Mouse (Mus musculus) neural tube, embryonic 11.5 days (tissue): ENCODE results near the gene Ubr4. TPM values are rescaled to one million over a fixed set of nuclear protein-coding genes. Genes with fewer than 3 reads are reported as not detected.

Experiments used
- ATAC-seq: fragments of 200-750 bp; cut with Nextera tagmentation; 2 replicates; pipeline ENCODE4 v1.8.0; 2017; ENCODE audit warnings: moderate number of reproducible peaks, mild to moderate bottlenecking, moderate TSS enrichment, moderate library complexity; ENCODE audit not compliant: insufficient read depth, low FRiP score, low TSS enrichment
- DNase-seq: peaks from one replicate; pipeline ENCODE4 v3.0.0-alpha.2; 2015; ENCODE audit warnings: low spot score
- H3K27ac ChIP-seq: fragments of 300-500 bp; sonication (generic); 2 replicates; pipeline ENCODE4 v1.5.1; 2014; ENCODE audit warnings: low read depth, mild to moderate bottlenecking, low read length
- H3K27me3 ChIP-seq: fragments of 300-500 bp; sonication (generic); 2 replicates; pipeline ENCODE4 v1.6.1; 2014; ENCODE audit warnings: mild to moderate bottlenecking, low read length, mixed read lengths; ENCODE audit not compliant: control insufficient read depth, insufficient read depth
- H3K36me3 ChIP-seq: fragments of 300-500 bp; sonication (generic); 2 replicates; pipeline ENCODE4 v1.6.1; 2014; ENCODE audit warnings: mild to moderate bottlenecking, low read length, moderate library complexity, mixed read lengths; ENCODE audit not compliant: control insufficient read depth, insufficient read depth
- H3K4me1 ChIP-seq: fragments of 300-500 bp; sonication (generic); 2 replicates; pipeline ENCODE4 v1.6.1; 2014; ENCODE audit warnings: low read length, mixed read lengths; ENCODE audit not compliant: control insufficient read depth, insufficient read depth
- H3K4me2 ChIP-seq: fragments of 300-500 bp; sonication (generic); 2 replicates; pipeline ENCODE4 v1.6.1; 2014; ENCODE audit warnings: low read depth, mild to moderate bottlenecking, moderate library complexity
- H3K4me3 ChIP-seq: fragments of 300-500 bp; sonication (generic); 2 replicates; pipeline ENCODE4 v1.5.1; 2014; ENCODE audit warnings: low read depth, low read length
- H3K9ac ChIP-seq: fragments of 300-500 bp; sonication (generic); 2 replicates; pipeline ENCODE4 v1.6.1; 2014; ENCODE audit warnings: mild to moderate bottlenecking, low read length
- H3K9me3 ChIP-seq: fragments of 300-500 bp; sonication (generic); 2 replicates; pipeline ENCODE4 v1.6.1; 2016; ENCODE audit warnings: low read length; ENCODE audit not compliant: control insufficient read depth
- WGBS: fragments of 180-500 bp; shearing (Covaris S2); extraction: QIAGEN DNeasy Blood & Tissue Kit; methylation state at CpG from one replicate; pipeline ENCODE4 v1.1.7; 2014; 5-methylcytosine and 5-hydroxymethylcytosine counted together
- polyA plus RNA-seq: library from polyadenylated mRNA; unstranded; fragments of >200 nt; fragmentation: Nextera tagmentation; extraction: Ambion mirVana; gene quantifications from 2 replicates; pipeline ENCODE4 v1.2.1, GENCODE M21; 2014

The Ubr4 gene
- polyA plus RNA-seq, 1 experiment from 2014 or later, result 92.1 TPM

DNA sequence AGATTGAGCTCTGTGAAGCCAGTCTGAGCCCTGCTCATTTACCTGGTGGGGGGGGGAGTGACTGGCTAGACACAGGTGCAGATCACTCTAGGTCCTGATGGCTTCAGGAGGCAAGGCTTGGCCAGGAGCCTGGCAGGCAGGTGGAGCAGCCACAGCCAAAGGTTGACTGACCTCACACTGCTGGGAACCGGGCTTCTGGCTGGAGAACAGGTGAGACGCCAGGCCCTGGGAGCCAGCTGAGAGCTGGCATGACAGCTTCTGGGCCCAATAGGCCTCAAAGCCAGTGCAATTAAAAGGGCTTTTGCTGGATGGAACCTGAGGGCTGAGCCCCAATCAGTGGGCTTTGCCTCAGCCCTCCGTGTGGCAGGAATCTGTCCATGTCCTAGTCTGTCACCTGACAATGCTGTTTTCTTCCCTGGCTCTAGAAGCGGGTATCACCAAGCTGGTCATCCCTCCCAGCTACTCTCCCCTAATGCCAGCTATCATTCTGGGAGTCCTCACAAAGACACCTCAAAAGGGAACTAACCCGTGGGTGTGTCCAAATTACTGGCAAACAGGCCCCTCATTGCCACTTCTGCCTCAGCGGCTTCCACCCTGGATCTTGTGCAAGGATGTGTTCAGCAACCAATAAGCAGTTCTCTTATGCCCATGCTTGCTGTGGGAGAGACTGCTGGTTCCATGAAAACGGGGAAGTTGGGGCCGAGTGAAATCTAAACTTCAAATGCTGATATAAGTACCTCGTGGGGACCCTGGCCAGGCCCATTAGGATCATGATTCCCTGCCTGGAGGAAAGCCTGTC lies 141.0 kb downstream of the Ubr4 start:
- no peak overlapping the region for H3K27ac ChIP-seq
- no peaks in the 10 kb centered on the region for H3K4me1 ChIP-seq
- H3K4me2 ChIP-seq, result no peak overlapping the region
- H3K27me3 ChIP-seq, result no peaks in the 10 kb centered on the region
- H3K36me3 ChIP-seq, result peaks cover 12% of the 10 kb centered on the region
- H3K9me3 ChIP-seq, result no peaks in the 10 kb centered on the region
- ATAC-seq, result no peak
- no peak for DNase-seq
- H3K4me3 ChIP-seq, result no peak overlapping the region
- no peak overlapping the region for H3K9ac ChIP-seq
- 79% methylated on average over 9 of the region's 9 CpGs for WGBS

- Histone ChIP-seq H3K27ac (no peak overlapping the region), H3K9me3 (no peaks in the 10 kb centered on the region), H3K4me2 (no peak overlapping the region), H3K36me3 (no peaks in the 10 kb centered on the region), H3K4me1 (no peaks in the 10 kb centered on the region), H3K27me3 (no peaks in the 10 kb centered on the region), H3K9ac (no peak overlapping the region), H3K4me3 (no peak overlapping the region)
- 69% methylated on average over 14 of the region's 14 CpGs for WGBS
- DNase-seq (no peak), ATAC-seq (no peak)
Measured at GRCm38 (mm10) chr4:139500814-139501213, 148.4 kb downstream of the Ubr4 start.

DNA sequence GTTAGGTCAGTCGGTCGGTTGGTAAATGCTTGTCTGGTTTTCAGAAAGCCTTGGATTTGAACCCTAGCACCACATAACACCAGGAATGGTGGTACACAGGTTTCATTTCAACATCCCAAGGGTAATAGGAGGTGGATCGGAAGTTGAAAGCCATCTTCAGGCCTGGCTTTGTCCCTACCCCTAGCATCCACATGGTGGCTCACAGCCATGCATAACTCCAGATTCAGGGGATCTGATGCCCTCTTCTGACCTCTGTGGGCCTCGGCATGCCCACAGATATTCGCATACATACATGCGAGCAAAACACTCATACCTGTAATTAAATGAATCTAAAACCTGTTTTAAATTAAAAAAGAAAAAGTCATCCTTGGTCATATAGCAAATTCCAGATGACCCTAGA lies 149.3 kb downstream of the Ubr4 start:
- Histone ChIP-seq H3K9ac (no peak overlapping the region), H3K4me1 (no peaks in the 10 kb centered on the region), H3K27me3 (no peaks in the 10 kb centered on the region), H3K36me3 (no peaks in the 10 kb centered on the region), H3K4me2 (no peak overlapping the region), H3K27ac (no peak overlapping the region), H3K4me3 (no peak overlapping the region), H3K9me3 (no peaks in the 10 kb centered on the region)
- DNase-seq (no peak), ATAC-seq (no peak)
- WGBS, result 82% methylated on average over 6 of the region's 6 CpGs

- WGBS, result 92% methylated on average over 8 of the region's 8 CpGs
- Histone ChIP-seq H3K9ac (no peak overlapping the region), H3K4me1 (no peaks in the 10 kb centered on the region), H3K4me3 (no peak overlapping the region), H3K36me3 (no peaks in the 10 kb centered on the region), H3K27me3 (no peaks in the 10 kb centered on the region), H3K27ac (no peak overlapping the region), H3K9me3 (no peaks in the 10 kb centered on the region), H3K4me2 (no peak overlapping the region)
- DNase-seq (no peak), ATAC-seq (no peak)
Measured at GRCm38 (mm10) chr4:139503919-139504318, 151.5 kb downstream of the Ubr4 start.

DNA sequence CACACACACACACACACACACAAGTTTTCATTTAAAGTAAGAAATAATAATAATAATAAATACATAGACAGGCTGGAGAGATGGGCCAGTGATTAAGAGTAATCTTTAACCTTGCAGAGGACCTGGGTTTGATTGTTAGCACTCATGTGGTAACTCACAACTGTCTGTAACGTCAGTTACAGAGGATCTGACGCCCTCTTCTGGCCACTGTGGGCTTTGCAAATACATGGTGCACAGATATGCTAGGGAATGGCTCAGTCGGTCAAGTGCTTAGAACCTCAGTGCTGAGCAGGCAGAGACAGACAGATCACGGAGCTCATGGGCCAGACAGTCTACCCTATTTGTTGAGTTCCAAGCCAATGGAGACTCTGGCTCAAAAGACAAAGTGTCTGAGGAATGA lies 153.3 kb downstream of the Ubr4 start:
- H3K9ac ChIP-seq, result no peak overlapping the region
- no peak for DNase-seq
- 77% methylated on average over 4 of the region's 4 CpGs for WGBS

DNA sequence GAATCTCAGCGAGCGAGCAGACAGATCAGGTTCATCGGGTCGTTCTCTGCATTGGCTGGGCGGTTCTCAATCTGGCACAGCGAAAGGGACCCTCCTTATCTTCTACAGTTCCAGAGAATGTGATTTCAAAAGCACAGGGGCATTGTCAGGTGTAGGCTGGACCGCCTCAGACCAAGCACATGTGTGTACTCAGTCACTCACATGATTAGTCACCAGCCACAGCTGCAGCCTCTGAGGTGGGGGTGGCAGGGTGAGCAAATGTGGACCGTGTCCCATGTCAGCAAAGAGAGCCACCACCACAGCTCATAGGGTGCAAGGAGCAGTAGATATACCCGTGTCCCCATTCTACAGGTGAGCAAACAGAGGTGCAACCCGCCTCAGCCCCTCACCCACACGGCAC lies 154.3 kb downstream of the Ubr4 start:
- no peak overlapping the region for H3K4me2 ChIP-seq
- no peak overlapping the region for H3K9ac ChIP-seq
- DNase-seq (no peak), ATAC-seq (no peak)
- no peaks in the 10 kb centered on the region for H3K27me3 ChIP-seq
- H3K4me1 ChIP-seq, result no peaks in the 10 kb centered on the region
- H3K27ac ChIP-seq, result no peak overlapping the region
- no peaks in the 10 kb centered on the region for H3K9me3 ChIP-seq
- WGBS, result 94% methylated on average over 11 of the region's 11 CpGs
- no peak overlapping the region for H3K4me3 ChIP-seq
- no peaks in the 10 kb centered on the region for H3K36me3 ChIP-seq

More for the DNA sequence above, 153.3 kb downstream of the Ubr4 start:
- H3K27me3 ChIP-seq, result no peaks in the 10 kb centered on the region
- H3K4me1 ChIP-seq, result no peaks in the 10 kb centered on the region
- no peak overlapping the region for H3K4me2 ChIP-seq
- no peak overlapping the region for H3K27ac ChIP-seq
- H3K9me3 ChIP-seq, result no peaks in the 10 kb centered on the region
- ATAC-seq, result no peak
- no peaks in the 10 kb centered on the region for H3K36me3 ChIP-seq
- H3K4me3 ChIP-seq, result no peak overlapping the region

GRCm38 (mm10) chr4:139509069-139509468 lies 156.7 kb downstream of the Ubr4 start:
- no peak for DNase-seq
- no peak overlapping the region for H3K27ac ChIP-seq
- WGBS, result 70% methylated on average over 2 of the region's 2 CpGs

DNA sequence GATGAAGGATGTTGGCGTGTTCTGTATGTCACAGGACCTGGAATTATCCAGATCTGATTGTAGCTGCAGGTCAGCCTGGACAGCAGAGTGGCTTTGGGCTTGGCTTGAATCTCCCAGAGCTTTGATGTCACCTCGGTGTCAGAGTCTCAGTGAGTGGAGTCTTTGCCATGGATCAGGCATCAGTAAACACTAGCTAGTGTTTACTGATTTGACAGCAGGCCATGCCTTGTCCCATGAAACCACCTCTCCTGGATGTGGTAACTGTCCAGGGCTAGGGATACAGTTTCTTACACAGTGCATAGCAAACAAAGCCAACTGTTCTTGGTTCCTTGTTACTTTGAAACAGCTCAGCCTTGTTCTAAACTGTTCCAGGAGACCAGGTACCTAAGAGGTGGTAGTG lies 159.1 kb downstream of the Ubr4 start:
- H3K9ac ChIP-seq, result no peak overlapping the region
- H3K4me1 ChIP-seq, result no peaks in the 10 kb centered on the region
- H3K27ac ChIP-seq, result no peak overlapping the region
- ATAC-seq (no peak), DNase-seq (no peak)
- no peak overlapping the region for H3K4me2 ChIP-seq
- WGBS, result 91% methylated on average over 2 of the region's 2 CpGs
- H3K27me3 ChIP-seq, result no peaks in the 10 kb centered on the region
- H3K4me3 ChIP-seq, result no peak overlapping the region
- H3K9me3 ChIP-seq, result no peaks in the 10 kb centered on the region
- no peaks in the 10 kb centered on the region for H3K36me3 ChIP-seq

More at GRCm38 (mm10) chr4:139509069-139509468, 156.7 kb downstream of the Ubr4 start:
- no peaks in the 10 kb centered on the region for H3K9me3 ChIP-seq
- no peak overlapping the region for H3K4me3 ChIP-seq
- no peak for ATAC-seq
- H3K9ac ChIP-seq, result no peak overlapping the region
- no peaks in the 10 kb centered on the region for H3K36me3 ChIP-seq
- no peaks in the 10 kb centered on the region for H3K4me1 ChIP-seq
- H3K27me3 ChIP-seq, result no peaks in the 10 kb centered on the region
- no peak overlapping the region for H3K4me2 ChIP-seq

GRCm38 (mm10) chr4:139512985-139513384 lies 160.6 kb downstream of the Ubr4 start:
- no peak for ATAC-seq
- no peak for DNase-seq
- no peak overlapping the region for H3K9ac ChIP-seq
- H3K4me3 ChIP-seq, result no peak overlapping the region
- no peaks in the 10 kb centered on the region for H3K9me3 ChIP-seq
- no peak overlapping the region for H3K4me2 ChIP-seq
- WGBS, result 88% methylated on average over 2 of the region's 2 CpGs
- no peak overlapping the region for H3K27ac ChIP-seq
- H3K36me3 ChIP-seq, result no peaks in the 10 kb centered on the region
- H3K4me1 ChIP-seq, result no peaks in the 10 kb centered on the region
- no peaks in the 10 kb centered on the region for H3K27me3 ChIP-seq
